Mouse (Mus musculus): ENCODE results near the gene Smyd3.

DNA sequence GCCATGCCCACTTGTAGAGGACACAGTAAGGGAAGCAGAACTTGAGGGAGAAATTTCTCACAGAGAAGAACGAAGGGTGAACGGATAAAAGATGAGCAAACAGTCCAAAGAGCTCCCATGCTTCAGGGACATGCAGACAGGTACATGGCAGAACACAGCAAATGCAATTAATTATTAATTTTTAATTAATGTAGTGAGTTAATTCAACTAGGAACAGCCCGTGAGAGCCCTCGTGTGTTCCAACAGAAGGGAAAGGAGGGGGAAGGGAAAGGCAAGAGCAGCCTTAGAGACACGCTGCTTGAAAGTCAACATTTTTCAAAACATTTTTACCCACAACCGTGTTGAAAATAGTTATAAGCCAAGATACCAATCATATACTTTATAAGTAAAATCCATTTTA lies 163.6 kb downstream of the Smyd3 start:
- TF ChIP-seq CTCF (IDR thresholded peaks at IDR 0.05; ENCODE audit: extremely low read depth, insufficient read depth, low read length) (no peak), POLR2A (IDR thresholded peaks at IDR 0.05; ENCODE audit: extremely low read depth, insufficient read depth, low read length) (no peak)
